Mouse (Mus musculus) right cerebral cortex, postnatal 25 days (tissue): ENCODE measurements around the gene Tagln3.

ENCODE experiments used
- DNase-seq: peaks from one replicate; pipeline ENCODE4 v3.0.0; 2022

The Tagln3 gene

GRCm38 (mm10) chr16:45720022-45720630 lies 4.3 kb downstream of the Tagln3 start:
- no peak for DNase-seq

GRCm38 (mm10) chr16:45718296-45718695 lies 6.1 kb downstream of the Tagln3 start:
- DNase-seq = no peak

GRCm38 (mm10) chr16:45714489-45715150 lies 9.8 kb downstream of the Tagln3 start:
- no peak for DNase-seq

GRCm38 (mm10) chr16:45713878-45714277 lies 10.5 kb downstream of the Tagln3 start:
- DNase-seq = no peak

GRCm38 (mm10) chr16:45713261-45713660 lies 11.1 kb downstream of the Tagln3 start:
- no peak for DNase-seq

- DNase-seq = no peak
Measured at GRCm38 (mm10) chr16:45711263-45711662, 13.1 kb downstream of the Tagln3 start.

GRCm38 (mm10) chr16:45699301-45699700 lies 25.1 kb downstream of the Tagln3 start:
- no peak for DNase-seq

- no peak for DNase-seq
Measured at GRCm38 (mm10) chr16:45697996-45698395, 26.4 kb downstream of the Tagln3 start.

- no peak for DNase-seq
Measured at GRCm38 (mm10) chr16:45695445-45696160, 28.8 kb downstream of the Tagln3 start.

- no peak for DNase-seq
Measured at GRCm38 (mm10) chr16:45693558-45693957, 30.9 kb downstream of the Tagln3 start, which contains the start of gene Tmprss7. TSS of gene Tmprss7 (minus strand) at chr16:45693658.

GRCm38 (mm10) chr16:45692851-45693250 lies 31.6 kb downstream of the Tagln3 start:
- DNase-seq = no peak

GRCm38 (mm10) chr16:45690178-45690577 lies 34.2 kb downstream of the Tagln3 start:
- DNase-seq = no peak

- DNase-seq = no peak
Measured at GRCm38 (mm10) chr16:45686833-45687232, 37.6 kb downstream of the Tagln3 start.

GRCm38 (mm10) chr16:45685295-45685694 lies 39.1 kb downstream of the Tagln3 start:
- DNase-seq = peak; percentile 20

- DNase-seq = no peak
Measured at GRCm38 (mm10) chr16:45684815-45685214, 39.6 kb downstream of the Tagln3 start.

- DNase-seq = no peak
Measured at GRCm38 (mm10) chr16:45676462-45676861, 47.9 kb downstream of the Tagln3 start.

GRCm38 (mm10) chr16:45670005-45670404 lies 54.4 kb downstream of the Tagln3 start:
- DNase-seq = no peak

- no peak for DNase-seq
Measured at GRCm38 (mm10) chr16:45668178-45668577, 56.2 kb downstream of the Tagln3 start.

GRCm38 (mm10) chr16:45666136-45666535 lies 58.3 kb downstream of the Tagln3 start:
- no peak for DNase-seq

- DNase-seq = no peak
Measured at GRCm38 (mm10) chr16:45662381-45662780, 62.0 kb downstream of the Tagln3 start.
